Mouse (Mus musculus) cerebellum, adult 11 months (tissue): ENCODE results near the gene Gm28047.
"Not testable (repeated sequence)": the region's sequence is repeated elsewhere in the genome, so short reads cannot be mapped to it uniquely, and the experiment has no call there.

Source experiments
- DNase-seq: peaks from one replicate; pipeline ENCODE4 v3.0.0; 2022

Gm28047 gene

GRCm38 (mm10) chr15:102619486-102619885 lies 5.4 kb downstream of the Gm28047 start:
- DNase-seq: no peak

GRCm38 (mm10) chr15:102617654-102618053 lies 7.2 kb downstream of the Gm28047 start:
- no peak for DNase-seq

- no peak for DNase-seq
Measured at GRCm38 (mm10) chr15:102616174-102616573, 8.7 kb downstream of the Gm28047 start.

- no peak for DNase-seq
Measured at GRCm38 (mm10) chr15:102614224-102614623, 10.6 kb downstream of the Gm28047 start.

GRCm38 (mm10) chr15:102612966-102613365 lies 11.9 kb downstream of the Gm28047 start:
- no peak for DNase-seq

- not testable (repeated sequence) for DNase-seq
Measured at GRCm38 (mm10) chr15:102608586-102608985, 16.3 kb downstream of the Gm28047 start.

- DNase-seq: no peak
Measured at GRCm38 (mm10) chr15:102593996-102594656, 30.7 kb downstream of the Gm28047 start.

GRCm38 (mm10) chr15:102592674-102593073 lies 32.2 kb downstream of the Gm28047 start:
- DNase-seq: no peak

GRCm38 (mm10) chr15:102590567-102590966 lies 34.3 kb downstream of the Gm28047 start:
- no peak for DNase-seq

GRCm38 (mm10) chr15:102589826-102590225 lies 35.0 kb downstream of the Gm28047 start:
- DNase-seq: no peak

- DNase-seq: no peak
Measured at GRCm38 (mm10) chr15:102585501-102585900, 39.4 kb downstream of the Gm28047 start.

GRCm38 (mm10) chr15:102583708-102584383 lies 41.0 kb downstream of the Gm28047 start:
- peak; percentile 42 for DNase-seq

GRCm38 (mm10) chr15:102581205-102581604 lies 43.7 kb downstream of the Gm28047 start:
- DNase-seq: no peak

GRCm38 (mm10) chr15:102578351-102578750 lies 46.5 kb downstream of the Gm28047 start:
- DNase-seq: no peak

GRCm38 (mm10) chr15:102576972-102577371 lies 47.9 kb downstream of the Gm28047 start:
- no peak for DNase-seq

- no peak for DNase-seq
Measured at GRCm38 (mm10) chr15:102572081-102572480, 52.8 kb downstream of the Gm28047 start.

GRCm38 (mm10) chr15:102567849-102568248 lies 57.0 kb downstream of the Gm28047 start:
- no peak for DNase-seq

- DNase-seq: no peak
Measured at GRCm38 (mm10) chr15:102563681-102564080, 61.2 kb downstream of the Gm28047 start.

GRCm38 (mm10) chr15:102563061-102563460 lies 61.8 kb downstream of the Gm28047 start:
- no peak for DNase-seq

GRCm38 (mm10) chr15:102562491-102562890 lies 62.4 kb downstream of the Gm28047 start:
- no peak for DNase-seq

- no peak for DNase-seq
Measured at GRCm38 (mm10) chr15:102557580-102557979, 67.3 kb downstream of the Gm28047 start.

GRCm38 (mm10) chr15:102555581-102555980 lies 69.3 kb downstream of the Gm28047 start:
- DNase-seq: no peak

- DNase-seq: no peak
Measured at GRCm38 (mm10) chr15:102552599-102552998, 72.3 kb downstream of the Gm28047 start.

GRCm38 (mm10) chr15:102547478-102547877 lies 77.4 kb downstream of the Gm28047 start:
- DNase-seq: peak; percentile 90
